Mouse (Mus musculus): ENCODE data around the gene Ctbp2.

Gene Ctbp2

GRCm38 (mm10) chr7:133123999-133124700 lies at the start of gene Ctbp2:
Gene Ctbp2 (minus strand): TSS chr7:133124354.
- DNase-seq (ENCODE audit: low spot score), result peak; percentile 77

- no peak for DNase-seq (ENCODE audit: low spot score)
Observed at GRCm38 (mm10) chr7:133171403-133172032, 47.4 kb upstream of the Ctbp2 start.

DNA sequence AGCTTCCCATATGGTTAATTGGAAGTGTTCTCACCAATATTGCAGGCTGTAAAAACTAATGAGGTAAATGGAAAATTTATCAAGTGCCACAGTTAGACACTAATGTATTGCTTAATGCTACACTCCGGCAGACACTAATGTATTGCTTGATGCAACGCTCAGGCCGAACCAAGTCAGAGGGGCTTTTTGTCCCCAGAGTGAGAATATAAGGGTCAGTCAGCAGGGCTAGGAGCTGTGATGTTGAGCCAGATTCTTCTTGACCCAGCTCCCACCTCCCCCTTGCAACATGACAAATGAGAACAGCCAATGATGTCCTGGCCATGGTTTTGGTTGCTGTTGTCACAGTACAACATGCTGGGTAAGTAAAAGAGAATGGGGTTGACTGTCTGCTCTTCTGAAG lies 44.8 kb upstream of the Ctbp2 start:
- no peak for DNase-seq (ENCODE audit: low spot score)

DNA sequence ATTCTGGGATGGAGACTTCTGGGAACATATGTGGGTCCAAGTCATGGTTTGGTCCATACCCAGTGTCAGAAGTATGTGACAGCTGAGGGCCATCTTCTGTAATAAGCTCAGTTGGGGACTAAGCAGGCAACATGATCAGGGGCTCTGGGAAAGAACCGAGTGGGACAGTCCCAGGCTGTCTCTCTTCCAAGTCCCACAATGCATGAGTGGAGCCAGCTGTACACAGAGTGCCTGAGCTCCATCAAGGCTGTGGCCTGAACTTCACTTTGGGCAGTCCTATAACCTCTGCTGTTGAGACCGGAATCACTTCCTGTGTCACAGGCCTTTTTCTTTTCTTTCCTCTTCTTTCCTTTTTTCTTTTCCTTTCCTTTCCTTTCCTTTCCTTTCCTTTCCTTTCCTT lies 43.7 kb upstream of the Ctbp2 start:
- no peak for DNase-seq (ENCODE audit: low spot score)

GRCm38 (mm10) chr7:133164770-133165169 lies 40.6 kb upstream of the Ctbp2 start:
- no peak for DNase-seq (ENCODE audit: low spot score)

DNA sequence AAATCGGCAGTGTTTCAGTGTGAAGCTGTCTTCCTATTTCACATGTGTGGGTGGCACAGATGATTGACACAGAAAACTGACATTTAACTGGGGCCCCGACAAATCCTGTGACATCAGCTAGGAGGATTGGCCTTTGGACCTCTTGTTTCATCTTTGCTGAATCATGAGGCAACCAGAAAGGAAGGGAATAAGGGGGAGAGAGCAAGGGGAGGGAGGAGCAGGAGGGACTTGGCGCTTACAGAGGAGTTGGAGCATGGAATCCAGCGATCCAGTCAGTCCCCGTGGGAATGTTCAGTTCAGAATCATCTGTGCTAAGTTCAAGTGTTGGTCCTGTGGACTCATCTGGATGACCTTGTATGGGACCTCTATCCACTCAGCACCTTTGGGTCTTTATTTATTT lies 38.9 kb upstream of the Ctbp2 start:
- no peak for DNase-seq (ENCODE audit: low spot score)

DNA sequence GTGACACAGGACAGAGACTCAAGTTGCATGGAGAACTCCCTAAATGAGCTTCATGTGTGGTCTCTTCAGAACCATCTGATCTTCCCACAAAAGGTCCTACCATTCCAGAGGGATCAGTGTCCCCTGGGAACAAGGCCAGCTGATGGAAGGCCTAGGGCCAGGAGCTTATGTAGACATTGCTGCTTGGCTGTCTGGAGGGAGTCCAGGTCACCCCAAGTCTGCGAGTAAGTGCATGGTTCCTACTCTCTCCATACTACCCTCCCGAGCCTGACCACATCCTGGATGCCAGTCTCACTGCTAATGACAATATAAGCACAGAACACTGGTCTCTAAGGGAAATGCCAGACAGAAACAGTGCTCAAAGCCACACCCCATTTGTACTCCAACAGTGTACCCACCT lies 38.0 kb upstream of the Ctbp2 start:
- no peak for DNase-seq (ENCODE audit: low spot score)

GRCm38 (mm10) chr7:133161362-133162080 lies 37.4 kb upstream of the Ctbp2 start:
- DNase-seq (ENCODE audit: low spot score), result no peak

GRCm38 (mm10) chr7:133159519-133159918 lies 35.4 kb upstream of the Ctbp2 start:
- DNase-seq (ENCODE audit: low spot score), result no peak

GRCm38 (mm10) chr7:133155621-133156020 lies 31.5 kb upstream of the Ctbp2 start:
- no peak for DNase-seq (ENCODE audit: low spot score)

- no peak for DNase-seq (ENCODE audit: low spot score)
Observed at GRCm38 (mm10) chr7:133154846-133155245, 30.7 kb upstream of the Ctbp2 start.

- no peak for DNase-seq (ENCODE audit: low spot score)
Observed at GRCm38 (mm10) chr7:133139689-133140336, 15.7 kb upstream of the Ctbp2 start.

- no peak for DNase-seq (ENCODE audit: low spot score)
Observed at GRCm38 (mm10) chr7:133133552-133133951, 9.4 kb upstream of the Ctbp2 start.

DNA sequence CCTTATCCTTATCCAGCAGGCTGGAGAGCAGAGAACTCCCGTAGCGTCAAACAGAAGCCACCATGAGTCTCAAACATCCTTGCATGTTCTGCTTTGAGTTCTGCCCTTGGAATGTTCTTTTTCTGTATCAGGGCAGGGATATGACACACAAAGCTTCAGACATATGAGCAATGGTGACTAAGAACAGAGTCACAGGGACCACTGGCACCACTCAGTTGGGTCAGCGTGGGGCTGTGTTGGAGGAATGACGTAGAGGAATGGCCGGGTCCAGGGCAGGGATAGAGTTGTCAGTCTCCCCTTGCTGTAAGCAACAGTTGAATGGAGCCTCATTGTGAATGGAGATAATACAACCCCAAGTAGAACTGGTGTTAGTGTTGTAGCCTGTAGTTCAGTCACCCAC lies 8.5 kb upstream of the Ctbp2 start:
- no peak for DNase-seq (ENCODE audit: low spot score)

DNA sequence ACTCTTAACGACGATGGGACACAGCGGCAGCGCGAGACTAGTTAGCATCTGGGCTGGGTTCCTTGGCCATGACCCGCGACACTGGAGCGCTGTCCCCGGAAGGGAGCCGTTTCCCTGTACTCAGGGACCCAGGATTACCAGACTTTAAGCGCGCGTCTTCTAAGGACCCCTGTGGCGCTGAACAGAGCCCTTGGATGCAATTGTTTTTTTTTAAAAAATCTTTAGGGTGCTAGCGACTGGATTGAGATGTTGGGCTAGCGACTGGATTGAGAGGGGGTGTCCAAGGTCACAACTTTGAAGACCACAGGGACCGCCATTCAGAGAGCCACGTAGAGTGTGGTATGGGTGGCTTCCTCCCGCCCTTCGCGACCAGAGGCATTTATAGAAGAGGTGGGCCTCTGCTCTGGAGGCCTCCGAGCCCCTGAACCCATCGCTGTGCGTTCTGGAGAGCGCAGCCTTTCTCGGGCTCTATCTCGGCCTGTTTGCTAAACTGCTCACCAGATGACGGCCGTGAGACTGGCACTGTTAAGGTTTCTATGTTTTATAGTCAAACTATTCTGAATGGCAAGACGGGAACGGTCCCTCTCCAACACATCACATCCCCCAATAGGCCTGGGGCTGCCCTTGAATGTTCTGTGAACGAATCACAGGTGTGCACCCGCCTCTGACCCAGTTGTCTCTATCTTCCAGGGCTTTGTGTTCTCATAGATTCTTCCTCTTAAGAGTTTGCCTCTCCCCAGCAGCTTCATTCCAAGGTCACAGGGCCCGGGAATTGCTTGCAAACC lies 739 bp upstream of the Ctbp2 start:
- no peak for DNase-seq (ENCODE audit: low spot score)

DNA sequence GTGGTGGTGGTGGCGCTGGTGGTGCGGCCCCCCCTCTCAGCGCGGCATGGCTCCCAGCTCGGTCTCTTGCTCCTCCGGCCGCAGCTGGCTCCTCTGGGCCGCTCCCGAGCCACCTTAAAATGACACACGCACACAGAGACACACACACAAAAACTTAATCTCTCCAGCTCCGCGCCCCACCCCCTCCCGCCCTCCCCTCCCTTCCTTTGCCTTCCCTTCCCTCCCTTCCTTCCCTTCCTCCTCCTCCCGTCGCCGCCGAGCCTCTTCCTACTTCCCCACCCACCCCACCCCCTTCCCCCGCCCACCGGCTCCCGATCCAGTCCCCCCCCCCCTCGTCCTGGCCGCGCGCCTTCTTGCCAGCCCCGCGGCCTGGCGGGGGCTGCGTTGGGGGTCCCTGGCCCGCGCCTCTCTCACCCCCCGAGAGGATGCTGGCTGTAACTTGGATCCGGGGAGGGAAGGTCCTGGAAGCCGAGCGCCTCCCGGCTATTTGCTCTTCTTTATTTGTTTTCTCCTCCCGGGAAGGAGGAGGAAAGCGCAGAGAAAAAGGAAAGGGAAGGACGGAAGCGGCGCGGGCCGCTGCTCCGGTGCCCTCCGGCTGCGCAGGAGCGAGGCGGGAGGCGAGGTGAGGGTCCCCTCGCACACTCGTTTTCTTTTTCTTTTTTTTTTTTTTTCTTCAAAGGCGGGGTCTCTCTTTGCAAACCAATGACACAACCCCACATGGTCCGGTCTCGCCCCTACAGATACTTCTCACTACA lies 733 bp downstream of the Ctbp2 start, which contains the start of gene Fgfr2:
Gene Fgfr2, minus strand, starts transcription at position 107 of the 755 bp plus-strand sequence.
- peak; percentile 54 for DNase-seq (ENCODE audit: low spot score)

- DNase-seq (ENCODE audit: low spot score), result peak; percentile 42
Observed at GRCm38 (mm10) chr7:133122379-133123243, 1.5 kb downstream of the Ctbp2 start.

DNA sequence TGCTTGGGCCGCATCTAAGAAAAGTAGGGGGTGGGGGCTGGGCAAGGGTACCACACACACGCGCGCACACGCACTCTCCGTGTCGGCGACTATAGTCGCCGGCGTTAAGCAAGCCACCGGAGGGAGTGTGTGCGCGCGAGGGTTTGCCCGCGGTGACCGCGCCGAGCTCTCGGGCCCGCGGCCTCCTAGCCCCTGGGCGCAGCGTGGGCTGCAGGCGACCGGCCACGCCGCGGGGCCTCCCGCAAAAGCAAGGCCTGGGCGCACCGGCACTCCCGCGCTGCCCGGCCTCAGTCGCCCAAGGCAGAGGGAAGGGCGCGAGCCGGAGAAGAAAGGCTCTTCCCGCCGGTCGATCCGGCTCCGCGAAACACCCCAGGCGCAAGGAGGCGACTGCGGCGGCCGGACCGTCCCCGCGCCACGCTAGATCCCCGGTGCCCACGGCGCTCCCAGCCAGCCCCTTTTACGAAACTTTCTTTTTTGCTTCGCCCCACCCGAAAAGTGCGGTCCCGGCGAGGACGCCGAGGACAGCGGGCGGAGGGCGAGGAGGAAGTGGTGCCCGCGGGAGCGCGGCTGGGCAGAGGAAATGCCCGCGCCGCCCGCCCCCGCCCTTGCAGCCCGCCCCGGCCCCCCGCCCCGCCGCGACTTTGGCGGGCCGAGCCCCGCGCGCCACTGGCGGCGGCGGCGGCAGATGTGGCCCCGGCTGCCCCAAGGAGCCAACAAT lies 2.3 kb downstream of the Ctbp2 start:
- no peak for DNase-seq (ENCODE audit: low spot score)

DNA sequence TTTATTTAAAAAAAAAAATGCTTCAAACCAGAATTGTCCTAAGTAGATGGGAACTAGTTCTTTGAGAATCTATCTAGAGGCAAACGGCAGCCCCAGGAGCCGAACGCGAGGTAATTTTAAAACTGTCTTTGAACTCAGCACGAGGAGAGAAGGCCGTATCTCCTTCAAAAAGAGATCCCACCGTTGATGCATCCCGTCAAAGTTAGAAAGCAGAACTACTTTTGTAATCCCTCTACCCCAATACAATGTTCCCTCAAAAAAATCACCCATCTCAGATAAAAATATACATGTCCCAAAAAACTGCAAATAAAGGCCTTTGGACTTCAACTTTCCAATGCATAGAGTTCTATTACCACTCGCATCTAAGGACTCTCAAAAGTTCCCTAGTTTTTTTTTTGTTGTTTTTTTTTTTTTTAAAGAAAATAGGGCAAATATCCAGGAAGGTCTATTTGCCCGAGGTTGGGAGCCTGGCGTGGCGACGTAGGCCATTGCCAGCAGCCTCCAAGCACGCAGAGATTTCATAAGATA lies 3.0 kb downstream of the Ctbp2 start:
- no peak for DNase-seq (ENCODE audit: low spot score)

Measured in ovary, adult 18-20 months (tissue).